Mouse (Mus musculus) embryonic fibroblast, embryonic 13.5 days (primary cell): ENCODE results near the gene Mgl2.

Experiments
- CTCF ChIP-seq: IDR thresholded peaks from 2 replicates; pipeline ENCODE4 v1.5.1; 2011; ENCODE audit warnings: mild to moderate bottlenecking, control low read depth, low read length, moderate library complexity, borderline replicate concordance; ENCODE audit not compliant: insufficient read depth
- POLR2A ChIP-seq: IDR thresholded peaks from 2 replicates; pipeline ENCODE4 v1.6.1; 2011; ENCODE audit warnings: low read depth, mild to moderate bottlenecking, control low read depth, low read length, moderate library complexity

DNA sequence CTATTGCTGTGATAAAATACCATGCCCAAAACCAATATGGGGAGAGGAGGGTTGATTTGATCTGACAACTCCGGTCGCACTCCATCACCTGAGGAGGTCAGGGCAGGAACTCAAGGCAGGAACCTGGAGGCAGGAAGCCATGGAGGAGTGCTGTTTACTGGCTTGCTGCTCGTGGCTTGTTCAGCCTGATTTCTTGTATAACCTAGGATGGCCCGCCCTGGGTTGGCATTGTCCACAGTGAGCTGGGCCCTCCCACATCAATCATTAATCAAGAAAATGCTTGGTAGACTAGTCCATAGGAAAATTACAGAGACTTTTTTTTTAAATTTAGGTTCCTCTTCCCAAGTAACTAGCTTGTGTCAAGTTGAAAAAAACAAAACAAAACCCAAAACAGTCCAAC, 44.4 kb downstream of the Mgl2 start:
- TF ChIP-seq CTCF (no peak), POLR2A (no peak)
